Comparison of ENCODE assay signal across 8 mouse cellular contexts in the genomic region with DNA sequence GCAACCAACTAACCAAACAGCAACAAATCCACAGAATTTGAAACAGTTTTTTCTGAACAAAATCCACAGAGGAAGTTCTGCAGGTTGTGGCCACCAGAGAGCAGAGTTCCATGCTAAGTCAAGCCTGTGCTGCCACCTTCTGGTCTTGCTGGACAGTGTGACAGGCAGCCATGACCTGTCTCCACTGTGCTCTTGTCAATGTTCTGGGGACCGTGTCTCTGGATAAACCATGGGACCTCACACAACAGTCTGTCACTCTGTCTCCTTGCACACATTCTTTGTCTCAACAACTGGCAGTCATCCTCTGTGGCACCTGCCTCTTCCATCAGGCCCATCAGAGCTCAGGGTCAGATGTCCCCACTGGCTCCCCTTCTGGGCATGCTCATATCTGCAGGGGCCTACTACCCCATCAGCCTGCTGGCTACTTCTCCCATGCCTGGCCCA. TPM values are rescaled to one million over a fixed set of nuclear protein-coding genes. Genes with fewer than 3 reads are reported as not detected.
DNase-seq lines count a peak whose midpoint lies in the region; ATAC-seq lines count a peak whose summit lies in the region.

No protein-coding gene starts in this region.

- H3K4me3 ChIP-seq in hindbrain, embryonic 15.5 days = no peak overlapping the region

- no peaks in the 10 kb centered on the region for H3K9me3 ChIP-seq in hindbrain, embryonic 15.5 days

- peaks cover 5% of the 10 kb centered on the region; the same call in 1 of the 2 replicates for H3K36me3 ChIP-seq in hindbrain, embryonic 15.5 days

- WGBS in hindbrain, embryonic 15.5 days = 18% methylated on average over 1 of the region's 1 CpGs

- peak; percentile 91 for DNase-seq in MN1 (ENCODE audit: low spot score)
- peak; percentile 75 for DNase-seq in c-Kit-positive CD71-positive TER-119-positive erythroid progenitor cells, embryonic 14.5 days (ENCODE audit: low spot score)
- peak; percentile 40 to 81 for DNase-seq in frontal cortex, adult 2 months (ENCODE audit: extremely low spot score in 1 of 2, low spot score in 1 of 2)
- peak; percentile 65 to 67 for DNase-seq in layer of hippocampus, postnatal 36 days
- peak; percentile 93 for DNase-seq in lung, postnatal 36 days
- DNase-seq in right cerebral cortex, postnatal 25 days = peak; percentile 51
- DNase-seq in yolk sac, embryonic 10.5 days (ENCODE audit: low spot score) = peak; percentile 67

- no peak overlapping the region for H3K9ac ChIP-seq in hindbrain, embryonic 15.5 days

- no peak overlapping the region for H3K4me2 ChIP-seq in hindbrain, embryonic 15.5 days

- 0 out of 2 replicates have a peak, but pooled peaks have one; percentile 63 for ATAC-seq in hindbrain, embryonic 15.5 days (ENCODE audit: low FRiP score, low read depth)

- H3K27ac ChIP-seq in hindbrain, embryonic 15.5 days (replicated peaks) = no peak overlapping the region

- H3K4me1 ChIP-seq in hindbrain, embryonic 15.5 days (replicated peaks) = no peaks in the 10 kb centered on the region

- H3K27me3 ChIP-seq in hindbrain, embryonic 15.5 days = no peaks in the 10 kb centered on the region

RNA-seq across cellular contexts. Expression of gene Ccdc57, which starts 27.2 kb away (rescaled TPM):
- polyA plus RNA-seq in frontal cortex, adult 2 months (2012; rRNA removed) = 11.3 and 12.8 TPM in 2 replicates
- polyA plus RNA-seq in hindbrain, embryonic 15.5 days (2015; fragmentation: Nextera tagmentation; extraction: Ambion mirVana) = 5.7 and 6.1 TPM in 2 replicates
- 1 to 10 TPM; 6.1 to 7.0 TPM for total RNA-seq in layer of hippocampus, postnatal 36 days (2021)

RNA-seq across cellular contexts. Expression of gene Slc16a3, which starts 42.8 kb away (rescaled TPM):
- polyA plus RNA-seq in frontal cortex, adult 2 months (2012; rRNA removed) = 3.2 and 3.9 TPM in 2 replicates
- polyA plus RNA-seq in hindbrain, embryonic 15.5 days (2015; fragmentation: Nextera tagmentation; extraction: Ambion mirVana) = 10.4 and 10.9 TPM in 2 replicates
- total RNA-seq in layer of hippocampus, postnatal 36 days (2021) = 1 to 10 TPM; 2.3 to 2.5 TPM
